Mouse (Mus musculus) gastrocnemius, postnatal 36 days (tissue): ENCODE results near the gene Hist1h3g. TPM values are rescaled to one million over a fixed set of nuclear protein-coding genes. Genes with fewer than 3 reads are reported as not detected.
"Not testable (repeated sequence)": the region's sequence is repeated elsewhere in the genome, so short reads cannot be mapped to it uniquely, and the experiment has no call there.

Experiments
- DNase-seq, 2 experiments: peaks; one replicate each; pipeline ENCODE4 v3.0.0; 2022
- intact Hi-C: fragments of 180-260 bp; cut with DNase I; formaldehyde crosslinking; loops from one replicate; pipeline ENCODE4 v1.15.1; 2025
- total RNA-seq, 2 experiments: library from RNA; stranded (reverse); gene quantifications; 2 replicates each; pipeline ENCODE4 v1.2.3; 2021

Hist1h3g gene
- total RNA-seq, 2 experiments from 2014 or later, result 2.8 to 5.0 TPM

GRCm38 (mm10) chr13:23532262-23533075 is 2.8 kb upstream of the Hist1h3g start:
- intact Hi-C loops, result no loop called here
- DNase-seq, result no peak

GRCm38 (mm10) chr13:23533560-23534367 is 1.5 kb upstream of the Hist1h3g start, which contains the start of gene Hist1h2af:
Hist1h2af (plus strand) TSS chr13:23533906.
- intact Hi-C loops, DNase-seq: not testable (repeated sequence)

GRCm38 (mm10) chr13:23534368-23535131 is 672 bp upstream of the Hist1h3g start:
- no peak for DNase-seq
- intact Hi-C loops, result no loop called here

GRCm38 (mm10) chr13:23536076-23536822 is 1.0 kb downstream of the Hist1h3g start:
- DNase-seq, result no peak
- intact Hi-C loops, result no loop called here

DNA sequence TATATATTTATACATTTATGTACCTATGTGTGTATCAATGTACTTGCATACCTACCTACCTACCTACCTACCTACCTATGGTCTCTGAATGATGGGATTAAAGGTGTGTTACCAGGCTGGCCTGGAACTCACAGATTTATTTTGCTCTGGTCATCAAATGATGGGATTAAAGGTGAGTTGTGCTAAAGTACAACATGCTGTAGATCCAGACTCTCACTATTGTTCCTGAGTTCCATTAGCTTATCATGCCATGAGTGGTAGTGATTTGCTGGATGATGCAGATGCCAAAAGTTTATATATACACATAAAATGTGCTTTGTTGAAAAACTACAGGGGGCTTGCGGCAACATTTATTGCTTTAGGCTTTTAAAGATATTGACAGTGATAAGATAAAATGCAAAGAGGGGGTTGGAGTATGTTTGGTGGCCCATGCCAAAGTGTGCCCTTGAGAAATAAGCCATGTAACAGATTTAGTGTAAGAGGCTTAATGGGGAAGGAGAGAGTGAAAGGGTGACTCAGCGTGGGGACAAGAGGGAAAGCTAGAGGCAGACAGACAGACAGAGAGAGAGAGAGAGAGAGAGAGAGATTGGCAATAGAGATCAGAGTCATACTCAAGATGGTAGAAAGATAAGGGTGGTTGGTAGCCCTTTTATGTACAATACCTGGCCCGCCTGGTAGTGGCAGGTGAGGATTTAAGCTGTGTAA is 1.9 kb downstream of the Hist1h3g start:
- intact Hi-C loops, result no loop called here
- DNase-seq, result no peak

GRCm38 (mm10) chr13:23538249-23538648 is 3.0 kb downstream of the Hist1h3g start:
- intact Hi-C loops, result no loop called here
- no peak for DNase-seq

- DNase-seq, intact Hi-C loops: not testable (repeated sequence)
These were observed 4.6 kb downstream of the Hist1h3g start for GRCm38 (mm10) chr13:23539821-23540220.

- intact Hi-C loops, result no loop called here
- no peak for DNase-seq
These were observed 6.3 kb downstream of the Hist1h3g start for GRCm38 (mm10) chr13:23541497-23541896.

- intact Hi-C loops, DNase-seq: not testable (repeated sequence)
These were observed 7.2 kb downstream of the Hist1h3g start for GRCm38 (mm10) chr13:23542225-23542980.

DNA sequence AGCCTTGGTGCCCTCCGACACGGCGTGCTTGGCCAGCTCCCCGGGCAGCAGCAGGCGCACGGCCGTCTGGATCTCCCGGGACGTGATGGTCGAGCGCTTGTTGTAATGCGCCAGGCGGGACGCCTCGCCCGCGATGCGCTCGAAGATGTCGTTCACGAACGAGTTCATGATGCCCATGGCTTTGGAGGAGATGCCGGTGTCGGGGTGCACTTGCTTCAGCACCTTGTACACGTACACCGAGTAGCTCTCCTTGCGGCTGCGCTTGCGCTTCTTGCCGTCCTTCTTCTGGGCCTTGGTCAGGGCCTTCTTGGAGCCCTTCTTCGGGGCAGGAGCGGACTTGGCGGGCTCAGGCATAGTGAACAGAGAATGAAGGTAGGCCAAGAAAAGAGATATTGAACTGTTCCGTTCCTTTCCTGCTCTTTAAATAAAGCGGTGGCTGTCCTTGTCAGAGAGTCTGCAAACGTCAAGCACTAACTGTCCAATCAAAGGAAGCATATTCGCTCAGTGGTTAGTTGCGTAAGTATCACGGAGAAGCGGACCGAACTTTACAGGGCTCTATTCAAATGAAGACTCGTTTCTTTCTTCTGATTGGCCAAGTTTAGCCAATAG is 7.9 kb downstream of the Hist1h3g start, which contains the start of gene Hist1h2bh:
Hist1h2bh (minus strand) TSS at position 394 of the 609 bp plus-strand sequence.
- peak; percentile 27 to 57 for DNase-seq
- intact Hi-C loops, result not testable (repeated sequence)

GRCm38 (mm10) chr13:23543965-23544786 is 9.0 kb downstream of the Hist1h3g start, which contains the start of gene Hist1h3f:
Hist1h3f (plus strand) TSS chr13:23544052.
- peak in 1 of 2 experiments; percentile 60 for DNase-seq
- intact Hi-C loops, result no loop called here

- DNase-seq, intact Hi-C loops: not testable (repeated sequence)
These were observed 9.5 kb downstream of the Hist1h3g start for GRCm38 (mm10) chr13:23544787-23545120.

DNA sequence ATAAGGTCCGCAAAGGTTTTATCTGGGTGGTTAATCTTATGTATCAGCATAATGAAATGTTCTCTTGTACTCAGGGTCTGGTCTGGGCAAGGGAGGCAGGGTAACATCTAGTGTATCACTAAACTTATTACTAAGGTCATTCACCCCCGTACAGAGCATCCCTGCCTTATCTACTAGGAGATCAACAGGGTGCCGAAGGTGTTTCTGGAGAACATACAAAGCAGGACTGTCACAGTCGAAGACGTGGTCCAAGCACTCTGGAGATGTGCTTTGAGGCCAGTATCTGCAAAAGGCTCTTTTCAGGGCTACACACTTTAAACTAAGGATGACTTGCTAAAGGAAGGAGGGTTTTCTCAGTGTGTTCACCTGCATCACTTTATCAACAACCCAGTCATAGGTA is 11.5 kb downstream of the Hist1h3g start:
- DNase-seq, result no peak
- intact Hi-C loops, result no loop called here

- intact Hi-C loops, result no loop called here
- DNase-seq, result no peak
These were observed 15.5 kb downstream of the Hist1h3g start for GRCm38 (mm10) chr13:23550761-23551145.

DNA sequence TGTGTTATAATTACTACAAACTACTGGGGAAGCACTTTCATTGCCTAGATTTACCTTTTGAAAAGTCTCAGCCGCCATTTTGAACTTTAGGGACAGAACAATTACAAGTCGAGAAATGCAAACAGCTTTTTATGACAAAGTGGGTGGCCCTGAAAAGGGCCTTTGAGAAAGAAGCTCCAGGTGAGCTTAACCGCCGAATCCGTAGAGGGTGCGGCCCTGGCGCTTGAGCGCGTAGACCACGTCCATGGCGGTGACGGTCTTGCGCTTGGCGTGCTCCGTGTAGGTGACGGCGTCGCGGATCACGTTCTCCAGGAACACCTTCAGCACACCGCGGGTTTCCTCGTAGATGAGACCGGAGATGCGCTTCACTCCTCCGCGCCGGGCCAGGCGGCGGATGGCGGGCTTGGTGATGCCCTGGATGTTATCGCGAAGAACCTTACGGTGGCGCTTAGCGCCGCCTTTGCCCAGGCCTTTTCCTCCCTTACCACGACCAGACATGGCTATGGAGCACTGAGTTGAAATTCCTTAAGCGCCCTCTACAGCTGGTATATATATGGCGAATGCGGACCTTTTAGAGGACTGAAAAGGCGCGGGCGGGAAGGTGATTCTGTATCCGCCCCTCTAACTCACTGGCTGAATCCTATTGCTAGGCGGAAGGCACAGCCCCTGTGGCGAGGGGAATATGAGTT is 16.1 kb downstream of the Hist1h3g start, which contains the start of gene Hist1h4f:
Hist1h4f (minus strand) TSS at position 503 of the 689 bp plus-strand sequence.
- DNase-seq, result peak; percentile 38 to 47

More for the DNA sequence above, 16.1 kb downstream of the Hist1h3g start, which contains the start of gene Hist1h4f:
- intact Hi-C loops, result not testable (repeated sequence)
